Mouse (Mus musculus) erythroblast, embryonic 14.5 days (primary cell): Measurements from ENCODE around the gene Arih1. TPM values are rescaled to one million over a fixed set of nuclear protein-coding genes. Genes with fewer than 3 reads are reported as not detected.

ENCODE experiments used
- H3K27me3 ChIP-seq: 2 replicates; pipeline ENCODE4 v1.6.1; 2012; ENCODE audit warnings: inconsistent platforms; ENCODE audit not compliant: control insufficient read depth
- H3K36me3 ChIP-seq: 2 replicates; pipeline ENCODE4 v1.6.1; 2012; ENCODE audit warnings: mild to moderate bottlenecking, inconsistent platforms; ENCODE audit not compliant: control insufficient read depth
- H3K4me1 ChIP-seq: 2 replicates; pipeline ENCODE4 v1.6.1; 2012; ENCODE audit warnings: inconsistent platforms; ENCODE audit not compliant: control insufficient read depth
- H3K4me3 ChIP-seq: replicated peaks from 2 replicates; pipeline ENCODE3; 2012; ENCODE audit warnings: moderate library complexity, mild to moderate bottlenecking, inconsistent platforms
- H3K9me3 ChIP-seq: 2 replicates; pipeline ENCODE4 v1.6.1; 2012; ENCODE audit warnings: low read length, inconsistent platforms, mixed read lengths; ENCODE audit not compliant: control insufficient read depth
- GATA1 ChIP-seq: IDR thresholded peaks from 2 replicates; pipeline ENCODE4 v1.6.1; 2012; ENCODE audit warnings: low read length, inconsistent platforms, mixed read lengths
- TAL1 ChIP-seq: IDR thresholded peaks from 3 replicates; pipeline ENCODE4 v1.6.1; 2012; ENCODE audit warnings: low read length, inconsistent platforms, mixed read lengths
- polyA plus RNA-seq: library from polyadenylated mRNA; stranded (reverse); fragments of >175 nt; gene quantifications from 2 replicates; pipeline ENCODE4 v1.2.3, GENCODE M21; 2012

Arih1 gene
- polyA plus RNA-seq, 1 experiment: 3.2 TPM

- no peaks in the 10 kb centered on the region for H3K27me3 ChIP-seq
- TF ChIP-seq TAL1 (no peak), GATA1 (no peak)
- peak within 1 kb of the TSS; percentile 70 for H3K4me3 ChIP-seq
- H3K36me3 ChIP-seq: no peaks in the 10 kb centered on the region
- no peaks in the 10 kb centered on the region for H3K9me3 ChIP-seq
- H3K4me1 ChIP-seq: peaks cover 15% of the 10 kb centered on the region
These were observed 133.2 kb downstream of the Arih1 start, which contains the start of gene Bbs4 for GRCm38 (mm10) chr9:59353253-59353639. Gene Bbs4, minus strand, starts transcription at chr9:59353508.

GRCm38 (mm10) chr9:59352586-59353252, 133.7 kb downstream of the Arih1 start:
- no peaks in the 10 kb centered on the region for H3K27me3 ChIP-seq
- no peaks in the 10 kb centered on the region for H3K36me3 ChIP-seq
- peaks cover 15% of the 10 kb centered on the region for H3K4me1 ChIP-seq
- H3K4me3 ChIP-seq: peak overlapping the region; percentile 70
- TF ChIP-seq TAL1: no peak
- no peak for TF ChIP-seq GATA1
- no peaks in the 10 kb centered on the region for H3K9me3 ChIP-seq

GRCm38 (mm10) chr9:59346176-59346575, 140.2 kb downstream of the Arih1 start:
- Histone ChIP-seq H3K4me1 (peaks cover 4% of the 10 kb centered on the region), H3K4me3 (no peak overlapping the region), H3K9me3 (no peaks in the 10 kb centered on the region), H3K36me3 (no peaks in the 10 kb centered on the region), H3K27me3 (no peaks in the 10 kb centered on the region)
- TF ChIP-seq TAL1 (no peak), GATA1 (no peak)

- Histone ChIP-seq H3K4me3 (no peak overlapping the region), H3K36me3 (no peaks in the 10 kb centered on the region; the same call in 1 of the 2 replicates), H3K4me1 (peaks cover 12% of the 10 kb centered on the region), H3K27me3 (no peaks in the 10 kb centered on the region), H3K9me3 (no peaks in the 10 kb centered on the region)
- TF ChIP-seq GATA1 (no peak), TAL1 (no peak)
These were observed 146.4 kb downstream of the Arih1 start for GRCm38 (mm10) chr9:59340002-59340401.

- Histone ChIP-seq H3K4me3 (no peak overlapping the region), H3K4me1 (peaks cover 12% of the 10 kb centered on the region), H3K27me3 (no peaks in the 10 kb centered on the region), H3K36me3 (no peaks in the 10 kb centered on the region; the same call in none of the 2 replicates), H3K9me3 (no peaks in the 10 kb centered on the region)
- TF ChIP-seq GATA1 (no peak), TAL1 (no peak)
These were observed 147.3 kb downstream of the Arih1 start for GRCm38 (mm10) chr9:59339107-59339506.

GRCm38 (mm10) chr9:59338411-59338810, 148.0 kb downstream of the Arih1 start:
- no peaks in the 10 kb centered on the region for H3K27me3 ChIP-seq
- H3K4me1 ChIP-seq: peaks cover 12% of the 10 kb centered on the region
- no peak overlapping the region for H3K4me3 ChIP-seq
- no peaks in the 10 kb centered on the region; the same call in none of the 2 replicates for H3K36me3 ChIP-seq
- TF ChIP-seq GATA1 (no peak), TAL1 (no peak)
- no peaks in the 10 kb centered on the region for H3K9me3 ChIP-seq

Other genes with a start within 250 kb of the Arih1 start
- gene Adpgk, start 195.1 kb downstream of the Arih1 start, polyA plus RNA-seq: 0.17 and 0.26 TPM in 2 replicates
- 0.09 TPM in 1 of 2 replicates, not detected in the other for gene Bbs4, start 133.1 kb downstream of the Arih1 start, polyA plus RNA-seq
- gene Hexa, start 52.9 kb upstream of the Arih1 start, polyA plus RNA-seq: 0.42 and 0.60 TPM in 2 replicates
- gene Tmem202, start 53.2 kb upstream of the Arih1 start, polyA plus RNA-seq: 0.03 TPM in 1 of 2 replicates, not detected in the other
- not detected in 2 replicates for gene Celf6, start 91.3 kb upstream of the Arih1 start, polyA plus RNA-seq
- 0.06 and 0.20 TPM in 2 replicates for gene Parp6, start 130.7 kb upstream of the Arih1 start, polyA plus RNA-seq
- gene Pkm, start 169.8 kb upstream of the Arih1 start, polyA plus RNA-seq: 4.3 and 4.7 TPM in 2 replicates
- not detected in 2 replicates for gene Gramd2, start 193.5 kb upstream of the Arih1 start, polyA plus RNA-seq